In genomic region chr7:143793121-143793520, GRCm38 (mm10) we compare ENCODE assay signal across 9 mouse cellular contexts. TPM values are rescaled to one million over a fixed set of nuclear protein-coding genes. Genes with fewer than 3 reads are reported as not detected.
DNase-seq lines count a peak whose midpoint lies in the region; ATAC-seq and TF ChIP-seq lines count a peak whose summit lies in the region.
"Had no signal": no experiment of that assay in that cellular context is flagged by ENCODE, and none has a peak within 500 bp of the region (broad histone marks: within the 10 kb centered on the region; RNA-seq: fewer than 3 reads in every experiment).

No protein-coding gene starts in this region.

- H3K4me2 ChIP-seq in heart, embryonic 11.5 days = no peak overlapping the region
- H3K4me2 ChIP-seq: liver, embryonic 15.5 days had no signal

- H3K27ac ChIP-seq in heart, embryonic 11.5 days (ENCODE audit: low read depth, low read length) = no peak overlapping the region
- H3K27ac ChIP-seq in bone marrow, adult 2 months (ENCODE audit: control insufficient read depth, insufficient read depth, low read depth, low read length, poor library complexity) = no peak overlapping the region
- H3K27ac ChIP-seq in kidney, adult 2 months (ENCODE audit: insufficient read depth, low read depth, low read length) = no peak overlapping the region

- ATAC-seq in heart, embryonic 11.5 days (replicated peaks; ENCODE audit: insufficient number of reproducible peaks, low FRiP score, low TSS enrichment) = no peak

- no peak overlapping the region for H3K9ac ChIP-seq in heart, embryonic 11.5 days (ENCODE audit: low read depth, low read length)
- H3K9ac ChIP-seq: liver, embryonic 15.5 days had no signal

- no peaks in the 10 kb centered on the region for H3K4me1 ChIP-seq in heart, embryonic 11.5 days (ENCODE audit: control insufficient read depth, insufficient read depth, low read length)
- no peaks in the 10 kb centered on the region for H3K4me1 ChIP-seq in bone marrow, adult 2 months (ENCODE audit: control insufficient read depth, insufficient read depth, low read length)
- peaks cover 8% of the 10 kb centered on the region for H3K4me1 ChIP-seq in kidney, adult 2 months (ENCODE audit: control insufficient read depth, insufficient read depth, low read length)

- TF ChIP-seq POLR2A in bone marrow, adult 2 months (IDR thresholded peaks at IDR 0.05; ENCODE audit: borderline replicate concordance, control insufficient read depth, low read depth, low read length) = no peak
- TF ChIP-seq POLR2A in kidney, adult 2 months (IDR thresholded peaks at IDR 0.05; ENCODE audit: low read depth, low read length) = no peak

- H3K9me3 ChIP-seq in heart, embryonic 11.5 days (replicated peaks; ENCODE audit: control insufficient read depth, low read length) = no peaks in the 10 kb centered on the region
- H3K9me3 ChIP-seq: liver, embryonic 15.5 days had no signal

- H3K36me3 ChIP-seq in heart, embryonic 11.5 days (ENCODE audit: control insufficient read depth, insufficient read depth, low read length) = peaks cover 7% of the 10 kb centered on the region
- no peaks in the 10 kb centered on the region for H3K36me3 ChIP-seq in kidney, adult 2 months (ENCODE audit: control insufficient read depth, insufficient read depth, low read length)

- H3K4me3 ChIP-seq in heart, embryonic 11.5 days (ENCODE audit: low read depth, low read length) = no peak overlapping the region
- no peak overlapping the region for H3K4me3 ChIP-seq in bone marrow, adult 2 months (replicated peaks; ENCODE audit: control insufficient read depth, low read depth, low read length)
- H3K4me3 ChIP-seq in kidney, adult 2 months (ENCODE audit: insufficient read depth, low read depth, low read length) = no peak overlapping the region
- H3K4me3 ChIP-seq: liver, embryonic 15.5 days had no signal

- TF ChIP-seq CTCF in bone marrow, adult 2 months (IDR thresholded peaks at IDR 0.05; ENCODE audit: control insufficient read depth, insufficient read depth, low read length) = peak; percentile 70
- TF ChIP-seq CTCF in kidney, adult 2 months (conservative IDR thresholded peaks at IDR 0.05; ENCODE audit: insufficient read depth, insufficient read length, low read depth, low read length) = peak; percentile 74

- H3K27me3 ChIP-seq in heart, embryonic 11.5 days (ENCODE audit: control insufficient read depth, insufficient read depth, low read length) = no peaks in the 10 kb centered on the region
- no peaks in the 10 kb centered on the region for H3K27me3 ChIP-seq in kidney, adult 2 months (replicated peaks; ENCODE audit: control insufficient read depth, insufficient read depth, low read length)
- H3K27me3 ChIP-seq: liver, embryonic 15.5 days had no signal

- peak; percentile 92 for DNase-seq in heart, adult 11 months
- DNase-seq in CD4-positive helper T cell, adult 2 months (ENCODE audit: low read depth, low spot score) = peak; percentile 47
- peak; percentile 87 for DNase-seq in kidney, adult 2 months
- DNase-seq in lung, postnatal 4 days = peak; percentile 53 to 62
- DNase-seq in thymus, postnatal 36 days = peak; percentile 54 to 61
- no peak for DNase-seq in layer of hippocampus, postnatal 14 days (ENCODE audit: low spot score in 2 of 2)

- 56% methylated on average over 4 of the region's 4 CpGs for WGBS in heart, embryonic 11.5 days (ENCODE audit: insufficient replicate concordance)
- 37% methylated on average over 4 of the region's 4 CpGs for WGBS in bone marrow, adult 2 months
- 41% methylated on average over 4 of the region's 4 CpGs for WGBS in kidney, adult 2 months

RNA-seq across cellular contexts. Expression of gene Mrgpre, which starts 8.8 kb away (rescaled TPM):
- 2.3 and 3.4 TPM in 2 replicates for polyA plus RNA-seq in heart, embryonic 11.5 days (2014; fragmentation: Nextera tagmentation; extraction: Ambion mirVana)
- polyA plus RNA-seq in bone marrow, adult 2 months (2011; ENCODE audit: insufficient read depth, insufficient read length, low replicate concordance, missing spikeins) = 0.52 TPM in 1 of 2 replicates, not detected in the other
- polyA plus RNA-seq in kidney, adult 2 months (2012; rRNA removed) = 2.3 and 2.8 TPM in 2 replicates
- total RNA-seq in layer of hippocampus, postnatal 14 days (2021) = 1 to 10 TPM; 5.5 to 6.1 TPM

RNA-seq across cellular contexts. Expression of gene Mrgprg, which starts 26.3 kb away (rescaled TPM):
- polyA plus RNA-seq in heart, embryonic 11.5 days (2014; fragmentation: Nextera tagmentation; extraction: Ambion mirVana) = not detected in 2 replicates
- not detected in 2 replicates for polyA plus RNA-seq in bone marrow, adult 2 months (2011; ENCODE audit: insufficient read depth, insufficient read length, low replicate concordance, missing spikeins)
- polyA plus RNA-seq in kidney, adult 2 months (2012; rRNA removed) = 0.33 and 1.1 TPM in 2 replicates
- not detected for total RNA-seq in layer of hippocampus, postnatal 14 days (2021)
- polyA plus RNA-seq: liver, embryonic 15.5 days had no signal

RNA-seq across cellular contexts. Expression of gene Nadsyn1, which starts 29.5 kb away (rescaled TPM):
- 7.2 and 8.1 TPM in 2 replicates for polyA plus RNA-seq in heart, embryonic 11.5 days (2014; fragmentation: Nextera tagmentation; extraction: Ambion mirVana)
- 2.3 and 4.4 TPM in 2 replicates for polyA plus RNA-seq in bone marrow, adult 2 months (2011; ENCODE audit: insufficient read depth, insufficient read length, low replicate concordance, missing spikeins)
- 31.3 and 33.4 TPM in 2 replicates for polyA plus RNA-seq in kidney, adult 2 months (2012; rRNA removed)
- 1 to 10 TPM; 5.7 to 6.3 TPM for total RNA-seq in layer of hippocampus, postnatal 14 days (2021)

RNA-seq across cellular contexts. Expression of gene Dhcr7, which starts 29.8 kb away (rescaled TPM):
- 31.9 and 37.4 TPM in 2 replicates for polyA plus RNA-seq in heart, embryonic 11.5 days (2014; fragmentation: Nextera tagmentation; extraction: Ambion mirVana)
- 7.4 and 8.5 TPM in 2 replicates for polyA plus RNA-seq in bone marrow, adult 2 months (2011; ENCODE audit: insufficient read depth, insufficient read length, low replicate concordance, missing spikeins)
- 51.7 and 81.9 TPM in 2 replicates for polyA plus RNA-seq in kidney, adult 2 months (2012; rRNA removed)
- total RNA-seq in layer of hippocampus, postnatal 14 days (2021) = 10 to 100 TPM; 66.2 to 69.8 TPM

RNA-seq across cellular contexts. Expression of gene Osbpl5, which starts 36.3 kb away (rescaled TPM):
- 26.6 and 30.8 TPM in 2 replicates for polyA plus RNA-seq in heart, embryonic 11.5 days (2014; fragmentation: Nextera tagmentation; extraction: Ambion mirVana)
- 3.4 and 6.7 TPM in 2 replicates for polyA plus RNA-seq in bone marrow, adult 2 months (2011; ENCODE audit: insufficient read depth, insufficient read length, low replicate concordance, missing spikeins)
- polyA plus RNA-seq in kidney, adult 2 months (2012; rRNA removed) = 75.0 and 77.1 TPM in 2 replicates
- 10 to 100 TPM; 36.3 to 40.9 TPM for total RNA-seq in layer of hippocampus, postnatal 14 days (2021)

Comparison
In these comparisons a context has a peak if more than half of its experiments do, and no peak if none do; other contexts are left out.
1. DNase-seq: peak in heart, adult 11 months (single experiment), CD4-positive helper T cell, adult 2 months (single experiment), kidney, adult 2 months (single experiment), lung, postnatal 4 days (2 of 2) and thymus, postnatal 36 days (2 of 2); none in layer of hippocampus, postnatal 14 days (0 of 2).